Mouse (Mus musculus) neural tube, embryonic 13.5 days (tissue): ENCODE measurements at regions not wholly inside any gene's neighbourhood (a gene's known extent, or its start where the extent isn't known, plus 50 kb on each side); places are given as distances from the start of the nearest gene placed in this dataset.

Source experiments
- ATAC-seq: fragments of 200-750 bp; cut with Nextera tagmentation; 2 replicates; pipeline ENCODE4 v1.8.0; 2017; ENCODE audit warnings: low read depth, mild to moderate bottlenecking, moderate TSS enrichment, moderate library complexity
- H3K27ac ChIP-seq: fragments of 300-500 bp; sonication (generic); replicated peaks from 2 replicates; pipeline ENCODE4 v1.5.1; 2015; ENCODE audit warnings: moderate library complexity, mild to moderate bottlenecking, inconsistent platforms
- H3K27me3 ChIP-seq: fragments of 300-500 bp; sonication (generic); 2 replicates; pipeline ENCODE4 v1.6.1; 2015; ENCODE audit warnings: mild to moderate bottlenecking, inconsistent platforms
- H3K36me3 ChIP-seq: fragments of 300-500 bp; sonication (generic); 2 replicates; pipeline ENCODE4 v1.6.1; 2015; ENCODE audit warnings: mild to moderate bottlenecking, inconsistent platforms
- H3K4me1 ChIP-seq: fragments of 300-500 bp; sonication (generic); replicated peaks from 2 replicates; pipeline ENCODE4 v1.6.1; 2015; ENCODE audit warnings: inconsistent platforms
- H3K4me2 ChIP-seq: fragments of 300-500 bp; sonication (generic); 2 replicates; pipeline ENCODE4 v1.6.1; 2015; ENCODE audit warnings: inconsistent platforms, mild to moderate bottlenecking, moderate library complexity
- H3K4me3 ChIP-seq: fragments of 300-500 bp; sonication (generic); 2 replicates; pipeline ENCODE4 v1.5.1; 2015; ENCODE audit warnings: mild to moderate bottlenecking, inconsistent platforms
- H3K9ac ChIP-seq: fragments of 300-500 bp; sonication (generic); 2 replicates; pipeline ENCODE4 v1.6.1; 2015; ENCODE audit warnings: moderate library complexity, mild to moderate bottlenecking, inconsistent platforms
- H3K9me3 ChIP-seq: fragments of 300-500 bp; sonication (generic); 2 replicates; pipeline ENCODE4 v1.6.1; 2016; ENCODE audit warnings: inconsistent platforms
- WGBS: fragments of 180-500 bp; shearing (Covaris S2); methylation state at CpG from one replicate; pipeline ENCODE4 v1.1.7; 2015; 5-methylcytosine and 5-hydroxymethylcytosine counted together

GRCm38 (mm10) chr14:74495504-74495903 lies 145.1 kb upstream of the Htr2a start:
- ATAC-seq, result no peak
- Histone ChIP-seq H3K4me2 (no peak overlapping the region), H3K4me1 (no peaks in the 10 kb centered on the region), H3K9me3 (no peaks in the 10 kb centered on the region), H3K27ac (no peak overlapping the region), H3K27me3 (no peaks in the 10 kb centered on the region), H3K36me3 (no peaks in the 10 kb centered on the region), H3K4me3 (no peak overlapping the region), H3K9ac (no peak overlapping the region)

GRCm38 (mm10) chr14:74511521-74511920 lies 129.1 kb upstream of the Htr2a start:
- Histone ChIP-seq H3K36me3 (no peaks in the 10 kb centered on the region), H3K9me3 (no peaks in the 10 kb centered on the region), H3K4me1 (no peaks in the 10 kb centered on the region), H3K4me2 (no peak overlapping the region), H3K9ac (no peak overlapping the region), H3K27me3 (no peaks in the 10 kb centered on the region), H3K27ac (no peak overlapping the region), H3K4me3 (no peak overlapping the region)
- WGBS, result 76% methylated on average over 2 of the region's 2 CpGs
- no peak for ATAC-seq

GRCm38 (mm10) chr14:74516451-74516850 lies 124.2 kb upstream of the Htr2a start:
- WGBS, result 92% methylated on average over 3 of the region's 3 CpGs
- no peaks in the 10 kb centered on the region for H3K9me3 ChIP-seq
- ATAC-seq, result no peak
- no peak overlapping the region for H3K9ac ChIP-seq
- no peaks in the 10 kb centered on the region for H3K27me3 ChIP-seq
- no peaks in the 10 kb centered on the region for H3K4me1 ChIP-seq
- H3K4me3 ChIP-seq, result no peak overlapping the region
- H3K36me3 ChIP-seq, result no peaks in the 10 kb centered on the region
- no peak overlapping the region for H3K4me2 ChIP-seq
- no peak overlapping the region for H3K27ac ChIP-seq

- ATAC-seq, result no peak
- WGBS, result 68% methylated on average over 6 of the region's 6 CpGs
- H3K9me3 ChIP-seq, result no peaks in the 10 kb centered on the region
Measured at GRCm38 (mm10) chr14:74519531-74519930, 121.1 kb upstream of the Htr2a start.

GRCm38 (mm10) chr14:74521669-74522068 lies 119.0 kb upstream of the Htr2a start:
- no peaks in the 10 kb centered on the region for H3K4me1 ChIP-seq
- ATAC-seq, result no peak
- no peaks in the 10 kb centered on the region for H3K36me3 ChIP-seq
- WGBS, result 88% methylated on average over 3 of the region's 3 CpGs
- no peak overlapping the region for H3K4me2 ChIP-seq
- no peaks in the 10 kb centered on the region for H3K27me3 ChIP-seq
- no peak overlapping the region for H3K27ac ChIP-seq
- H3K9me3 ChIP-seq, result no peaks in the 10 kb centered on the region
- H3K4me3 ChIP-seq, result no peak overlapping the region
- no peak overlapping the region for H3K9ac ChIP-seq

More at GRCm38 (mm10) chr14:74519531-74519930, 121.1 kb upstream of the Htr2a start:
- Histone ChIP-seq H3K4me3 (no peak overlapping the region), H3K27ac (no peak overlapping the region), H3K36me3 (no peaks in the 10 kb centered on the region), H3K4me2 (no peak overlapping the region), H3K9ac (no peak overlapping the region), H3K4me1 (no peaks in the 10 kb centered on the region), H3K27me3 (no peaks in the 10 kb centered on the region)

GRCm38 (mm10) chr14:74527246-74527645 lies 113.4 kb upstream of the Htr2a start:
- Histone ChIP-seq H3K9ac (no peak overlapping the region), H3K27me3 (no peaks in the 10 kb centered on the region), H3K4me2 (no peak overlapping the region), H3K36me3 (no peaks in the 10 kb centered on the region), H3K4me1 (no peaks in the 10 kb centered on the region), H3K4me3 (no peak overlapping the region), H3K9me3 (no peaks in the 10 kb centered on the region), H3K27ac (no peak overlapping the region)
- ATAC-seq, result no peak
- 77% methylated on average over 4 of the region's 4 CpGs for WGBS

- Histone ChIP-seq H3K4me1 (no peaks in the 10 kb centered on the region), H3K27me3 (no peaks in the 10 kb centered on the region), H3K9me3 (no peaks in the 10 kb centered on the region), H3K4me3 (no peak overlapping the region), H3K27ac (no peak overlapping the region), H3K9ac (no peak overlapping the region), H3K4me2 (no peak overlapping the region), H3K36me3 (no peaks in the 10 kb centered on the region)
- WGBS, result 53% methylated on average over 7 of the region's 7 CpGs
- no peak for ATAC-seq
Measured at GRCm38 (mm10) chr14:74529368-74529951, 111.2 kb upstream of the Htr2a start.

- H3K36me3 ChIP-seq, result no peaks in the 10 kb centered on the region
- H3K9ac ChIP-seq, result no peak overlapping the region
- no peaks in the 10 kb centered on the region for H3K9me3 ChIP-seq
- 83% methylated on average over 2 of the region's 2 CpGs for WGBS
- no peak overlapping the region for H3K4me3 ChIP-seq
- no peak overlapping the region for H3K27ac ChIP-seq
- no peaks in the 10 kb centered on the region for H3K27me3 ChIP-seq
- H3K4me1 ChIP-seq, result no peaks in the 10 kb centered on the region
- H3K4me2 ChIP-seq, result no peak overlapping the region
- ATAC-seq, result no peak
Measured at GRCm38 (mm10) chr14:74538187-74538586, 102.5 kb upstream of the Htr2a start.

- Histone ChIP-seq H3K36me3 (no peaks in the 10 kb centered on the region), H3K4me1 (no peaks in the 10 kb centered on the region), H3K4me3 (no peak overlapping the region), H3K9ac (no peak overlapping the region), H3K4me2 (no peak overlapping the region), H3K27ac (no peak overlapping the region), H3K9me3 (no peaks in the 10 kb centered on the region), H3K27me3 (no peaks in the 10 kb centered on the region)
- WGBS, result 86% methylated on average over 3 of the region's 3 CpGs
- ATAC-seq, result no peak
Measured at GRCm38 (mm10) chr14:74544028-74544427, 96.6 kb upstream of the Htr2a start.

GRCm38 (mm10) chr14:74551091-74551490 lies 89.5 kb upstream of the Htr2a start:
- Histone ChIP-seq H3K27me3 (no peaks in the 10 kb centered on the region), H3K27ac (no peak overlapping the region), H3K4me2 (no peak overlapping the region), H3K9ac (no peak overlapping the region), H3K4me3 (no peak overlapping the region), H3K36me3 (no peaks in the 10 kb centered on the region), H3K4me1 (no peaks in the 10 kb centered on the region), H3K9me3 (no peaks in the 10 kb centered on the region)
- WGBS, result 88% methylated on average over 2 of the region's 2 CpGs
- no peak for ATAC-seq

GRCm38 (mm10) chr14:74553636-74554035 lies 87.0 kb upstream of the Htr2a start:
- ATAC-seq, result no peak
- H3K27ac ChIP-seq, result no peak overlapping the region
- H3K9ac ChIP-seq, result no peak overlapping the region
- H3K4me1 ChIP-seq, result no peaks in the 10 kb centered on the region
- H3K4me2 ChIP-seq, result no peak overlapping the region
- H3K36me3 ChIP-seq, result no peaks in the 10 kb centered on the region
- H3K9me3 ChIP-seq, result no peaks in the 10 kb centered on the region
- no peaks in the 10 kb centered on the region for H3K27me3 ChIP-seq
- no peak overlapping the region for H3K4me3 ChIP-seq
- 58% methylated on average over 1 of the region's 1 CpGs for WGBS

GRCm38 (mm10) chr14:74558359-74558758 lies 82.3 kb upstream of the Htr2a start:
- no peaks in the 10 kb centered on the region for H3K36me3 ChIP-seq
- H3K4me3 ChIP-seq, result no peak overlapping the region
- no peak overlapping the region for H3K27ac ChIP-seq
- H3K9ac ChIP-seq, result no peak overlapping the region
- no peaks in the 10 kb centered on the region for H3K4me1 ChIP-seq
- 75% methylated on average over 5 of the region's 5 CpGs for WGBS
- no peak for ATAC-seq
- no peak overlapping the region for H3K4me2 ChIP-seq
- H3K27me3 ChIP-seq, result no peaks in the 10 kb centered on the region
- no peaks in the 10 kb centered on the region for H3K9me3 ChIP-seq
